Mouse (Mus musculus) CH12.LX (cell line): Measurements from ENCODE around the gene Acyp1. TPM values are rescaled to one million over a fixed set of nuclear protein-coding genes. Genes with fewer than 3 reads are reported as not detected.
A peak's percentile ranks its signal among the peaks of the same experiment; 100 is the strongest.

Experiments used
- DNase-seq: peaks from one replicate; pipeline ENCODE4 v3.0.0-alpha.2; 2013; ENCODE audit errors: extremely low read depth
- H3K27ac ChIP-seq: 2 replicates; pipeline ENCODE4 v1.5.1; 2012; ENCODE audit warnings: low read depth, mild to moderate bottlenecking, control low read depth, moderate library complexity; ENCODE audit not compliant: insufficient read depth
- H3K27me3 ChIP-seq: replicated peaks from 2 replicates; pipeline ENCODE3; 2012; ENCODE audit warnings: inconsistent platforms
- H3K36me3 ChIP-seq, 2 experiments: replicated peaks in 1 of 2; 2 replicates each; pipeline versions ENCODE3 to v1.6.1; 2012; ENCODE audit warnings: inconsistent platforms in 1 of 2, low read length in 1 of 2, mild to moderate bottlenecking in 1 of 2, mixed read lengths in 1 of 2, moderate library complexity in 1 of 2; ENCODE audit not compliant: control insufficient read depth in 1 of 2, insufficient read depth in 1 of 2
- H3K4me1 ChIP-seq, 2 experiments: 2 replicates each; pipeline ENCODE4 v1.6.1; 2012; ENCODE audit warnings: inconsistent platforms in 1 of 2, moderate library complexity in 1 of 2; ENCODE audit not compliant: insufficient read depth in 2 of 2, control insufficient read depth in 1 of 2
- H3K4me2 ChIP-seq: 2 replicates; pipeline ENCODE4 v1.6.1; 2012; ENCODE audit warnings: low read depth, mild to moderate bottlenecking, control low read depth; ENCODE audit not compliant: poor library complexity, insufficient read depth, severe bottlenecking
- H3K4me3 ChIP-seq, 3 experiments: fragments of 150-350 bp in 1 of 3; sonication (generic) in 1 of 3; replicated peaks in 1 of 3; 2 replicates each; pipeline versions ENCODE3 to v1.5.1; 2011 to 2012; ENCODE audit warnings: low read depth in 2 of 3, low read length in 2 of 3, mild to moderate bottlenecking in 2 of 3, moderate library complexity in 2 of 3, control low read depth in 1 of 3, improper control_type of control experiment in 1 of 3, inconsistent platforms in 1 of 3, mixed read lengths in 1 of 3; ENCODE audit not compliant: poor library complexity in 1 of 3
- H3K79me2 ChIP-seq: replicated peaks from 2 replicates; pipeline ENCODE4 v1.6.1; 2012; ENCODE audit warnings: mild to moderate bottlenecking, moderate library complexity; ENCODE audit not compliant: control insufficient read depth, poor library complexity, insufficient read depth, severe bottlenecking; ENCODE audit errors: extremely low read depth
- H3K9ac ChIP-seq: 2 replicates; pipeline ENCODE4 v1.6.1; 2012; ENCODE audit warnings: low read depth, mild to moderate bottlenecking, control low read depth, moderate library complexity; ENCODE audit not compliant: insufficient read depth
- H3K9me3 ChIP-seq: replicated peaks from 2 replicates; pipeline ENCODE3; 2012; ENCODE audit warnings: low read length, inconsistent platforms, mixed read lengths
- BHLHE40 ChIP-seq: IDR thresholded peaks from 2 replicates; pipeline ENCODE4 v1.6.1; 2011; ENCODE audit warnings: mild to moderate bottlenecking, low read depth, low read length, improper control_type of control experiment
- CHD2 ChIP-seq: IDR thresholded peaks from 2 replicates; pipeline ENCODE4 v1.6.1; 2011; ENCODE audit warnings: low read length, improper control_type of control experiment
- CTCF ChIP-seq, 2 experiments: IDR thresholded peaks in 1 of 2; conservative IDR thresholded peaks in 1 of 2; 2 replicates each; pipeline ENCODE4 v1.5.1; 2011 to 2012; ENCODE audit warnings: low read depth in 2 of 2, low read length in 2 of 2, improper control_type of control experiment in 1 of 2, inconsistent platforms in 1 of 2, mild to moderate bottlenecking in 1 of 2, moderate library complexity in 1 of 2
- E2F4 ChIP-seq: IDR thresholded peaks from 2 replicates; pipeline ENCODE4 v1.6.1; 2011; ENCODE audit warnings: low read depth, low read length, improper control_type of control experiment; ENCODE audit not compliant: insufficient replicate concordance
- ETS1 ChIP-seq: conservative IDR thresholded peaks from 2 replicates; pipeline ENCODE4 v1.6.1; 2012; ENCODE audit warnings: low read depth, mild to moderate bottlenecking, inconsistent platforms, low read length, improper control_type of control experiment, moderate library complexity
- JUN ChIP-seq: IDR thresholded peaks from 2 replicates; pipeline ENCODE4 v1.6.1; 2011; ENCODE audit warnings: low read depth, mild to moderate bottlenecking, low read length, improper control_type of control experiment, moderate library complexity; ENCODE audit not compliant: insufficient read depth
- JUND ChIP-seq: conservative IDR thresholded peaks from 2 replicates; pipeline ENCODE4 v1.6.1; 2011; ENCODE audit warnings: low read depth, low read length, improper control_type of control experiment
- MAX ChIP-seq: IDR thresholded peaks from 2 replicates; pipeline ENCODE4 v1.6.1; 2011; ENCODE audit warnings: low read length, improper control_type of control experiment
- MEF2A ChIP-seq: IDR thresholded peaks from 2 replicates; pipeline ENCODE4 v1.6.1; 2014; ENCODE audit warnings: low read depth, mild to moderate bottlenecking, inconsistent platforms, low read length, improper control_type of control experiment, borderline replicate concordance
- PAX5 ChIP-seq: IDR thresholded peaks from 2 replicates; pipeline ENCODE4 v1.6.1; 2012; ENCODE audit warnings: low read length, inconsistent platforms, mixed read lengths
- POLR2A ChIP-seq: IDR thresholded peaks from 2 replicates; pipeline ENCODE4 v1.6.1; 2011; ENCODE audit warnings: low read depth, mild to moderate bottlenecking, improper control_type of control experiment, low read length
- RAD21 ChIP-seq: IDR thresholded peaks from 2 replicates; pipeline ENCODE4 v1.6.1; 2011; ENCODE audit warnings: low read depth, mild to moderate bottlenecking, low read length, improper control_type of control experiment, moderate library complexity
- SMC3 ChIP-seq: IDR thresholded peaks from 2 replicates; pipeline ENCODE4 v1.6.1; 2011; ENCODE audit warnings: low read depth, low read length, improper control_type of control experiment
- TCF12 ChIP-seq: IDR thresholded peaks from 2 replicates; pipeline ENCODE4 v1.6.1; 2014; ENCODE audit warnings: low read depth, mild to moderate bottlenecking, inconsistent platforms, low read length, improper control_type of control experiment
- ZMIZ1 ChIP-seq: IDR thresholded peaks from 2 replicates; pipeline ENCODE4 v1.6.1; 2012; ENCODE audit warnings: low read depth, mild to moderate bottlenecking, inconsistent platforms, low read length, improper control_type of control experiment
- dilution Hi-C: fragments of 300-500 bp; cut with MboI; formaldehyde crosslinking; loops from 2 replicates; pipeline ENCODE4 v1.14.3; 2020; ENCODE audit warnings: low sequenced_read_pairs; ENCODE audit not compliant: extremely low pct_unique_long_range_greater_than_20kb, extremely low pct_ligation_motif_present
- in situ Hi-C: fragments of 300-500 bp; cut with MboI; formaldehyde crosslinking; loops from 3 replicates; pipeline ENCODE4 v1.14.3; 2019; ENCODE audit warnings: low sequenced_read_pairs, low pct_ligation_motif_present, low pct_unique_long_range_greater_than_20kb, mixed read lengths
- polyA plus RNA-seq: library from polyadenylated mRNA; unstranded; fragments of >175 nt; gene quantifications from 2 replicates; pipeline ENCODE4 v1.2.1, GENCODE M21; 2012; ENCODE audit warnings: low read depth; ENCODE audit not compliant: insufficient read length
- total RNA-seq, 2 experiments: library from RNA; depleted of rRNA; stranded (reverse); fragments of 300-350 nt in 1 of 2; fragments of >200 nt in 1 of 2; gene quantifications; 2 replicates each; pipeline ENCODE4 v1.2.3; 2012 to 2014

The Acyp1 gene
- total and polyA plus RNA-seq, 3 experiments = 15.3 to 37.2 (median 27.5) TPM

- Histone ChIP-seq H3K36me3 (peaks cover 0 to 3% of the 10 kb centered on the region in 2 experiments), H3K27ac (no peak overlapping the region), H3K27me3 (peaks cover 13% of the 10 kb centered on the region), H3K9me3 (peaks cover 12% of the 10 kb centered on the region), H3K79me2 (no peaks in the 10 kb centered on the region), H3K9ac (no peak overlapping the region), H3K4me3 (no peak overlapping the region), H3K4me1 (peaks cover 7 to 25% of the 10 kb centered on the region in 2 experiments; a peak in 3 of 4 replicates), H3K4me2 (no peak overlapping the region)
- DNase-seq = no peak
- dilution Hi-C loops = no loop called here
- in situ Hi-C loops = loop anchor here (10.0 kb wide), 1 partner anchor 128 kb away; no protein-coding TSS in a partner anchor
- no peak for TF ChIP-seq ZMIZ1
- no peak for TF ChIP-seq MAX
- peak; percentile 19 for TF ChIP-seq RAD21
- TF ChIP-seq SMC3 = peak; percentile 30
- no peak for TF ChIP-seq PAX5
- peak in 1 of 2 experiments; percentile 47; a peak in 2 of 4 replicates for TF ChIP-seq CTCF (conservative IDR thresholded peaks at IDR 0.05 in 1 of 2, IDR thresholded peaks at IDR 0.05 in 1 of 2; ENCODE audit: low read depth in 2 of 2, low read length in 2 of 2)
- no peak for TF ChIP-seq CHD2
- TF ChIP-seq POLR2A = no peak
- TF ChIP-seq JUND = no peak
Observed at GRCm38 (mm10) chr12:85292906-85293305, 4.7 kb upstream of the Acyp1 start.

GRCm38 (mm10) chr12:85292288-85292687 is 4.0 kb upstream of the Acyp1 start:
- Histone ChIP-seq H3K9ac (peak overlapping the region; percentile 21; the same call in 1 of the 2 replicates), H3K4me1 (peaks cover 7 to 28% of the 10 kb centered on the region in 2 experiments; a peak in 3 of 4 replicates), H3K79me2 (no peaks in the 10 kb centered on the region), H3K4me2 (peak overlapping the region; percentile 26; the same call in 1 of the 2 replicates), H3K36me3 (no peaks in the 10 kb centered on the region), H3K27ac (no peak overlapping the region; the same call in 1 of the 2 replicates), H3K4me3 (no peak overlapping the region)
- in situ Hi-C loops (loop anchor here (10.0 kb wide), 1 partner anchor 127 kb away; no protein-coding TSS in a partner anchor), dilution Hi-C loops (no loop called here)
- no peak for DNase-seq
- peak; percentile 85; the same call in 1 of the 2 replicates for TF ChIP-seq MEF2A
- no peak for TF ChIP-seq JUND
- 0 out of 2 replicates have a peak, but pooled peaks have one; percentile 10 for TF ChIP-seq BHLHE40
- peak; percentile 37; the same call in 1 of the 2 replicates for TF ChIP-seq ETS1
- TF ChIP-seq, all 38 proteins: peak for 3
- Histone ChIP-seq H3K27me3 (peaks cover 13% of the 10 kb centered on the region), H3K9me3 (peaks cover 12% of the 10 kb centered on the region)

GRCm38 (mm10) chr12:85291541-85291940 is 3.3 kb upstream of the Acyp1 start:
- no peaks in the 10 kb centered on the region for H3K36me3 ChIP-seq
- no peak overlapping the region for H3K4me3 ChIP-seq
- H3K27me3 ChIP-seq = peaks cover 13% of the 10 kb centered on the region
- no peak for DNase-seq
- H3K4me2 ChIP-seq = no peak overlapping the region
- in situ Hi-C loops = loop anchor here (10.0 kb wide), 1 partner anchor 127 kb away; no protein-coding TSS in a partner anchor
- H3K4me1 ChIP-seq = peaks cover 7 to 28% of the 10 kb centered on the region in 2 experiments; a peak in 3 of 4 replicates
- dilution Hi-C loops = no loop called here
- TF ChIP-seq TCF12 (no peak), PAX5 (no peak), E2F4 (no peak), SMC3 (no peak), JUN (no peak)
- TF ChIP-seq, all 38 proteins: peak for 0
- no peak overlapping the region for H3K9ac ChIP-seq
- no peaks in the 10 kb centered on the region for H3K79me2 ChIP-seq
- peaks cover 12% of the 10 kb centered on the region for H3K9me3 ChIP-seq
- no peak overlapping the region for H3K27ac ChIP-seq
